Mouse (Mus musculus): Measurements from ENCODE around the gene Nsg1.

DNA sequence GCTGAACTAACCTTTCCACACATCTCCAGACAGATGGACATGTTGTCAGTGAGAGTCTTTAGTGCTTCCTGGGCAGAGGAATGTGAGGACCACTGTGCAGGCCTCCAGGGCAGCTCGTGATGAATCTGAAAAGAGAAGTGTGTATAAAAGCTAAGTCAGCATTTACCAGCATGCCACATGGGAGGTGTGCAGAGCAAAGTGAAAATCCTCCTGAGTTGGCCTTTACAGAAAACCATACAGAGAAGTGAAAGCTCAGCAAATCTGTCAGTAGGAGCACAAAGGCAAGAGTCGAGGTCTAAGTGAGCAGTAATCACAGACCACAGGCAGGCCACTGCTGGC is 67.8 kb downstream of the Nsg1 start:
- TF ChIP-seq CTCF (conservative IDR thresholded peaks at IDR 0.05; ENCODE audit: low read length) (no peak), NANOG (IDR thresholded peaks at IDR 0.05; ENCODE audit: borderline replicate concordance, low read length) (no peak), POU5F1 (IDR thresholded peaks at IDR 0.05; ENCODE audit: borderline replicate concordance, low read length) (no peak)
